Mouse (Mus musculus) B cell, adult 62 days (primary cell): Measurements from ENCODE around the gene Lhfpl4. TPM values are rescaled to one million over a fixed set of nuclear protein-coding genes. Genes with fewer than 3 reads are reported as not detected.

Experiments used
- total RNA-seq: library from RNA; stranded (reverse); gene quantifications from 4 replicates; pipeline ENCODE4 v1.2.4, GENCODE M21; 2023

Gene Lhfpl4
- total RNA-seq, result 0.54 to 2.4 TPM (median 0.97 TPM) in 4 replicates

GRCm38 (mm10) chr6:113194841-113195595 lies at the start of gene Lhfpl4:
TSS of gene Lhfpl4 (minus strand) at chr6:113195384.

GRCm38 (mm10) chr6:113237542-113238270 lies 42.5 kb upstream of the Lhfpl4 start, which contains the start of gene Mtmr14:
TSS of gene Mtmr14 (plus strand) at chr6:113237843.

Other genes starting within 250 kb of the Lhfpl4 start
- gene Srgap3, start 248.1 kb downstream of the Lhfpl4 start, total RNA-seq, result 2.8 to 3.9 TPM (median 3.3 TPM) in 4 replicates
- 43.3 to 51.5 TPM (median 49.0 TPM) in 4 replicates for gene Thumpd3, start 149.2 kb downstream of the Lhfpl4 start, total RNA-seq
- 132 to 136 TPM (median 134 TPM) in 4 replicates for gene Setd5, start 118.0 kb downstream of the Lhfpl4 start, total RNA-seq
- 50.6 to 67.4 TPM (median 55.5 TPM) in 4 replicates for gene Mtmr14, start 42.5 kb upstream of the Lhfpl4 start, total RNA-seq
- gene Cpne9, start 86.9 kb upstream of the Lhfpl4 start, total RNA-seq, result 1.5 to 3.2 TPM (median 2.4 TPM) in 4 replicates
- gene Brpf1, start 111.8 kb upstream of the Lhfpl4 start, total RNA-seq, result 66.6 to 68.3 TPM (median 67.0 TPM) in 4 replicates
- 10.0 to 17.1 TPM (median 12.4 TPM) in 4 replicates for gene Ogg1, start 131.6 kb upstream of the Lhfpl4 start, total RNA-seq
- 0.89 to 1.4 TPM (median 1.2 TPM) in 3 of 4 replicates, not detected in the other for gene Camk1, start 148.6 kb upstream of the Lhfpl4 start, total RNA-seq
- 26.6 to 32.6 TPM (median 28.8 TPM) in 4 replicates for gene Tada3, start 182.5 kb upstream of the Lhfpl4 start, total RNA-seq
- 243 to 268 TPM (median 249 TPM) in 4 replicates for gene Arpc4, start 182.7 kb upstream of the Lhfpl4 start, total RNA-seq
- gene Ttll3, start 193.9 kb upstream of the Lhfpl4 start, total RNA-seq, result 32.4 to 41.0 TPM (median 37.4 TPM) in 4 replicates
- gene Rpusd3, start 224.0 kb upstream of the Lhfpl4 start, total RNA-seq, result 10.5 to 20.9 TPM (median 13.6 TPM) in 4 replicates
- gene Cidec, start 240.4 kb upstream of the Lhfpl4 start, total RNA-seq, result not detected in 4 replicates
- gene Jagn1, start 247.2 kb upstream of the Lhfpl4 start, total RNA-seq, result 16.2 to 23.5 TPM (median 20.8 TPM) in 4 replicates